Mouse (Mus musculus) adrenal gland, adult (tissue): ENCODE measurements around the gene Zcchc3.

Experiments used
- DNase-seq, 2 experiments: peaks; one replicate each; pipeline ENCODE4 v3.0.0; 2022 to 2023; ENCODE audit warnings: low spot score in 1 of 2; ENCODE audit not compliant: inconsistent age in 2 of 2

The Zcchc3 gene

DNA sequence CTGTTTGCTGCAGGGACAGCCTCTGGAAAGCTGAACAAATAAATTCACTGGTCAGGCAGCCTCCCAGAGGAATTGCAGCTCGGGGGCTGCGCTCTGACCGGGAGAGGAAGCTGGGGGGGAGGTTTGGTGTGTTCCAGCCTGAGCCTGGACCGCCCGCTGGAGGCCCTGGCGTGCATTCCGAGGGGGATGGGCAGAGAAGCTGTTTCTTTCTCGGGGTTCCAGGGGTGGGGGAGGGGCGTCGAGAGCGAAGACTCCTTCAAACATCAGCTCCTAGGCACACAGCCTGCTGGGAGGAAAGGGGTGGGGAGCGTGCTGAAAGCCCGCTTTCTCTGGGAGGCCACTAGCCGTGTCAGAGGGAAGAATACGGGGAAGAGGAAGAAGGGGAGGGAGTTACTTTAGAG, 3.9 kb downstream of the Zcchc3 start:
- peak; percentile 60 to 76 for DNase-seq

DNA sequence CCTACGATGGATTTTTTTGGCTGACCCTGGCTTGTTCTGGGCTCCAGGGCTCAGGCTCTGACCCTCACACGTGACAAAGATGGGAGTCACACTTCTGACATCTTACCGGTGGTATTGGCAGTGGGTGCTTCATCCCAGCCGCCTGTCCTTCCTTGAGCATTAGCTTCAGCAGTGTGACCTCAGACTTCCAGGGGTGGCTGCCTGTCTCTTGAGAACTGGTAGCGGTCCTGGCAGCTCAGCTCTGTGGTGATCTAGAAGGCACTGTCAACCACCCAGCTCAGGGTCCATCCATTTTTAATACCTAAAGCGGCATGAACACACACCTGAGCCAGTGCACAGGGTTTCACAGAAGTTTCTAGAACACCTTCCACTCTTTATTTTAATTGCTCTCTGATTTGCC, 5.0 kb downstream of the Zcchc3 start:
- DNase-seq = no peak

DNA sequence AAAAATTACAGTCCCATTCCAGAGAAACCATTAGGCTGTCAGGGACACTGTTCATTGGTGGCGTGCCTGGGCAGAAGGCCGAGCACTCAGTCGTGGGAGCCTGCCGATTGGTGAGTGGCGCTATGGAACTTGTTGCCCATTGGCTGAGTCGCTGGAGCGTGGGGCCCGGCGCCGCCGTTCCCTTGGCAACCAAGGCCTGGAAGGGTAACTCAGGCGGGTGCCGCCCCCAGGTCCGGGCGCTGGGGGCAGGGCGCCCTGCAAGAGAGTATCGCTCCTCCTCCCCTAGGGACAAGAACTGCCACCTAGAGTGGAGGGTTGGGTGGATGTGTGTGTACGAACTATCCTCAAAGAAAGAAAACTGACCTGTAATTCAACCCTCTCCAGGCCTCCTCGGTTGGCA, 8.7 kb downstream of the Zcchc3 start:
- DNase-seq = peak; percentile 97 to 98

DNA sequence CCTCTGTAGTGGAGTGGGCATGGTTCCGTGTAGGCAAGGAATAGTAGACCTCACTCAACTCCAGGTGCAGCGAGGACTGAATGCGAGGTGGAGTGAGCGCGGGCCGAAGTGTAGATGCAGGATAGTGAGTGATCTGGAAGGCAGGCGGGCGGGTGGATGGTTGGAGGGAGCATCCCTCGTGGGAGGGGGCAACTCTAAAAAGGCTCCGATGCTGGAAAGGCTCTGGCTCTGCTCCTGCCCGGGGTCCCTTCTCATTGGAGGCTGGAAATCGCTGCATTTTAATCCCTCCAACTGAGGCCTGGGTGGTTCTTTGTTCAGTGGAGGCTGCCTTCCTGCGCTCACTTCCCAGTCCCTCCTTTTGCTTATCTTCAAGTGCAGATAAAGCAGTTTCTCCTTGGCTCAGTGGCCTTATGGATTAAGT, 15.7 kb downstream of the Zcchc3 start:
- DNase-seq = no peak

DNA sequence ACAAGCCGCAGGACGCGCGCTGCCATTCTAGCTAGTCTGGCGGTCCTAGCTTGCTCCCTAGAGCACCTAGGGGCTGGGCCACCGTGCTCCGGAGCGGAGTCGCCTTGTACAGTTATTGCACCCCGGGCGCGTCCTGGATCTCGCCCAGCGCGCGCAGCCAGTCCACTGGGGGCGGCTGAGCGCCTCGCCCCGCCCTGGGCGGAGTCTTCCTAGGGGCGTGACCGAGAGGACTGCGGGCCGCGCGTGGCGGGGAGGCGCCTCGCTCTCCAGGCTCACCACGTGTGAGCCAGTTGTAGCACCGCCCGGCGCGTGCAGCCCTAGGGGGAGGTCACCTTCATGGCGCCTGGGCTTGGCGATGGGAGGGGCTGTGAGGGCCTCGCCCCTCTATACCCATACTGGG, 16.1 kb downstream of the Zcchc3 start:
- peak; percentile 96 to 98 for DNase-seq

DNA sequence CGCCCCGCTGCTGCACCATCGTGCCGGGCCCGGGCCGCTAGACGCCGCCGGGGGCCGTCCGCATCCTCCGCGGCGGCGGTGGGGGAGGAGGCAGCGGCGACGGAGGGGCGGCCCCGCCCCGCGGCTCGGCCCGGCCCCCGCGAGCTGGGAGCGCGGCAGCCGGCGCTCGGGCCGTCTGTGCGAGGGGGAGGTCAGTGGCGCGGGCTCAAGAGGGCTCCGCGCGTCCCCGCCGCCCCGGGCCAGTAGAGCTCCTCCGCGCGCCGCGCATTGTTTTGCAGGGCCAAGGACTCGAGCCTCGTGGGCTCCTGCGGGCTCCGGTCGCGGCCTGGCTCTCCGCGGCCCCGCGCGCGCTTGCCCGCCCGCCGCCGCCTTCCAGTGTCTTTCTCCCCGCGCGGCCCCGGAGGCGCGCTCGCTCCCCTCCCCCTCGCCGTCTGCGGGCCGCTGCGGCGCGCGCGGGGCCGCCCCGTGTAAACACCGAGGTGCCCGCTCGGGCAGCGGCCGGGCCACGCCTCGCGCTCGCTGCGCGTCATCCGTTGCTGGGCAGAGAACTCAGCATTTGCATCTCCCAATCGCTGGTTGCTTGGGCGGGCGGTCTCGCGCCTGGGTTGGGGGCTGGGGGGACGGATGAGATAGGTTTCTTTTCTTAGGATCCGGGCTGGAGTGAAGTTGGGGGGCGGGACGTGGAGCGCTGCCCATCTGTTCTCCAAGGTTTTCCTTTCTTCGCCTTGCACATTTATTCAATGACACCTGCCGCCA, 17.0 kb downstream of the Zcchc3 start, which contains the start of gene Sox12:
Gene Sox12, minus strand, starts transcription at position 384 of the 756 bp plus-strand sequence.
- DNase-seq = peak; percentile 96 to 98

DNA sequence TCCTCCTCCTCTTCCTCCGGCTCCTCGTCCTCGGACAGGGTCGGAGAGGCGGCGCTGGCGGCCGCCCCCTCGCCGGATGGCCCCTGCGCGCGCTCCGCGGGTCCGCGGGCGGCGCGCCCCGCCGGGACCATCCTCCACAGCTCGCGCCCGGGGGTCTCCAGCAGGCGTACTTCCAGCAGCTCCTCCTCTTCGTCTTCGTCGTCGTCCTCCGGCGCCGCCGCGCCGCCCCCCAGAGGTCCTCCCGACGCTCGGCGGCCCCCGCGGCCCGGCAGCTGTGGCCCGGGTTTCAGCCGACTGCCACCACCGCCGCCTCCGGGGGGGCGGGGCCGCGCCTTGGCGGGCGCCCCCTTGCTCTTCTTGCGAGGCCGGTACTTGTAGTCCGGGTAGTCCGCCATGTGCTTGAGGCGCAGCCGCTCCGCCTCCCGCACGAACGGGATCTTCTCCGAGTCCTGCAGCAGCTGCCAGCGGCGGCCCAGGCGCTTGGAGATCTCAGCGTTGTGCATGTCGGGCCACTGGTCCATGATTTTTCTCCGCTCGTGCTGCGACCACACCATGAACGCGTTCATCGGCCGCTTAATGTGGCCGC, 17.7 kb downstream of the Zcchc3 start:
- peak; percentile 89 to 92 for DNase-seq

DNA sequence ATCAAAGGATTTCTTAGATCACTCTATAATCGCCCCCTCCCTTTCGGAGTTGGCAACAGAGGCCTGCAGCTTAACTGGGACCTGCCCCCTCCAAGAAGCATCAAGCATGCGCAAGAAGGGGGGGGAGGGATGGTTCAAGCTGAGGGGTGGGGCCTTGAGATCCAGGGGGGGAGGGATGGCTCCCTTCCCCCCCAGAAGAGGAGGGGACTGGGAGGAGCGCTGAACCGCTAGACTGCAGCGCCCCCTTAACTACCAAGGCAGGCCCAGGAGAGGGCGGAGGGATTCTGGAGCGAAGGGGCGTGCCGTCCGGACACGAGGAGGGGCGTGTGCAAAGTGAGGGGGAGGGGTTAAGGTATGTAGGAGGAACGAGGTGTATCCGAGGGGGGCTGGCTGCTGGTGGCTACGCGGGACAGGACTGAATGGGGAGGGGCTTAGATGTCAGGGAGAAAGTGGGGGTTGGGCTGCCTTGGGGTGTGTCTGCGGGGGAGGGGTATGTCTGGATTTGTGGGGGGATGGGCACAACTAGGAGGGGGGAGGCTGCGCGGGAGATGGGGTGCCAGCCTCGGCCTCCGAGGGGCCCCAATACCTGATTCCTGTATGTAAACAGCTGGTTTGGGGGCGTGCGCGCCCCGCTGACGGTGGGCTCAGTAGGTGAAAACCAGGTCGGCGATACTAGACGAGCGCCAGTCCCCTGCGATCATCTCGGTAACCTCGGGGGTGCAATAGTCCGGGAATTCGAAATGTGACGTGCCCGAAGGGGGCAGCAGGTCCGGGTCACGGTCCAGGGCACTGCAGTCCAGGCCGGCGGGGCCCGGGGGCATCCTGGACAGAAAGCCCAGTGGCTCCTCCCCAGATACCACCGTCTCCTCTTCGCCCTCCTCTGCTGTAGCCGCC, 18.5 kb downstream of the Zcchc3 start:
- DNase-seq = peak; percentile 93 to 95

DNA sequence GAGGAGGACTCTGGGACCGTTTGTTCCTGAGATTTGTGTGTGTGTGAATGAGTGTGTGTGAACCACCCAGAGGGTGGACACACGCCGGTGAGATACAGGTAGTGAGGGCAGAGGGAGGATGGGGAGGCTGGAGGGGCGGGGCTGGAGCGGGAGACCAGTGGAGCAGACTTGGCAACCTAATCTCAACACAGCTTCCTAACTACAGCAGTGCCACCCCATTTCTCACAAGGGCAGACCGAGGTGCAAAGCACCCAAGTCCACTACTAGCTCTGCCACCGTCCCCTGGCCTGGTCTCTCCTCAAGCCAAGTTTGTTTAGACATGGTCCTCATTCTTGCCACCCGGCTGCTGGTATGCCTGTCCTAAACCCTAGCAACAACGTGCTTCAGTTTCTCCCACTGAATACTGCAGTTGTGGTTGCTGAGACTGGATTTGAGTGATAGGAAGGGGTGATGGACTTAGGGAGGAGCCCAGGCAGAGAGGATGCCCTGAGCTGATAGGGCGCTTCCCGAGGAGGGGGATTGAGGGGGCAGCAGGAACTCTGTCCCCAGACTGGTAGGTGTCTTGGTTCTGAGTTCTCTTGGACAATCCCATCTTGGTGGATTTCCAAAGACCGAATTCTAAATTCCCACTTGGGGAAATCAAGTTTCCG, 19.4 kb downstream of the Zcchc3 start:
- DNase-seq = peak in 1 of 2 experiments; percentile 75

DNA sequence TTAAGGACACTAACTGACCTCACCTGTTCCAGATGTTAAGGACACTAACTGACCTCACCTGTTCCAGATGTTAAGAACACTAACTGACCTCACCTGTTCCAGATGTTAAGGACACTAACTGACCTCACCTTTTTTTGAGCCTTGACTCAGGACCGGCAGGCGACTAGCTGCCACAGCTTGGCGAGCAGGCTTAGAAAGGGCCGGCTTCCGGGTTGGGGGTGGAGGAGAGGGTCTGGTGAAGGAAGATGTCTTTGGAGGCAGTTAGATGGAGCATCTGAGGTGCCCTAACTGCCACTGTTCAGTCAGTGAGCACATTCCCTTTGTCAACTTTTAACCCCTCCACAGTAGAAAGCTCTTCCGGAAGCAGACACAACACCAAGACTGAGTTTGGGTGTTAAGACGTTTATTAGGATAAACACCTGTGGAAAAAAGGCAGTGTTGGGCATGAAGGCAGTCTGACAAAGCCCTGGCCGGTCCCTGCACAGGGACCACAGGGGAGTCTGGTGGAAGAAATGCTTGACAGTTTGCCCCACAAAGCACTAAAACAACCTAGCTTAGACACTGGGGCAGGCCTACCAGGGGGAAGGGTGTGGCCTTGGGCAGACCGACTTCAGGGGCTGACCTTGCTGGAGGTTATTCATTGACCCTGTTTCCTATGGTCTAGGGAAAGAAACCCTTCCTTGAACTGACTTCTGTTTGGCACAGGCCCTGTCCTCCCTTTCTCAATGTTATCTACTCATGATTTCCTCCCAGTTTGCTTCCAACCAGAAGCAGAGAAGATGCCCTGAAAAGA, 21.4 kb downstream of the Zcchc3 start:
- peak in 1 of 2 experiments; percentile 72 for DNase-seq

DNA sequence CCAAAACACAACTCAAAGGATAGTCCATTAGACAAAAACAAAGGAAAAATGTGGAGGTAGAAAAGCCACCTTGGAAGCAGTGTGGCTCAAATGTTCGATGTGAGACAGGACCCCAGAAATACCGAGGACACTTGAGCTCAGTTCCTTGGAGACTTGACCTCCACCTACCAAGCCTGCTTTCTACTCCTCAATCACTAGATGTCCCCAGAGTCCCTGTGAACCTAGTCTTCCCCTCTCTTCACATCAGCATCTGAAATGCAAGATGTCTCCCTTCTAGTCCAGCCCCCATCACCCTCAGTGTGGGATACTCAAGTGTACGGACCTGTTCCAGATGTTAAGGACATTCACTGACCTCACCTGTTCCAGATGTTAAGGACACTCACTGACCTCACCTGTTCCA, 22.0 kb downstream of the Zcchc3 start:
- peak in 1 of 2 experiments; percentile 87 for DNase-seq

DNA sequence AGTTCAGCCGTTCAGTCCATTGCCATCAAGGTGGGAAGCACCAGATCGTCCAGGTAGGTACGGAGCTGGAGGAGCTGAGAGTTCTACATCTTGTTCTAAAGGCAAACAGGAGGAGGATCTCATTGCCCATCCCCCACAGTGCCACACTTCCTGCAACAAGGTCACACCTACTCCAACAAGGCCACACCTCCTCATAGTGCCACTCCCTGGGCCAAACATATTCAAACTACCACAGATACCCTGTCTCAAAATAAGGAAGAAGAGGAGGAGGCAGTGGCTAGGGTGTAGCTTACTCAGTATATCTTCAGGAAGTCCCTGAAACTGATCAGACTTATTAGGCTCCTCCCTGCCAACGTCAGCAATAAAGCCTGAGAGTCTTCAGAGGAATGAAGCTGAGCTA, 30.6 kb downstream of the Zcchc3 start:
- no peak for DNase-seq

DNA sequence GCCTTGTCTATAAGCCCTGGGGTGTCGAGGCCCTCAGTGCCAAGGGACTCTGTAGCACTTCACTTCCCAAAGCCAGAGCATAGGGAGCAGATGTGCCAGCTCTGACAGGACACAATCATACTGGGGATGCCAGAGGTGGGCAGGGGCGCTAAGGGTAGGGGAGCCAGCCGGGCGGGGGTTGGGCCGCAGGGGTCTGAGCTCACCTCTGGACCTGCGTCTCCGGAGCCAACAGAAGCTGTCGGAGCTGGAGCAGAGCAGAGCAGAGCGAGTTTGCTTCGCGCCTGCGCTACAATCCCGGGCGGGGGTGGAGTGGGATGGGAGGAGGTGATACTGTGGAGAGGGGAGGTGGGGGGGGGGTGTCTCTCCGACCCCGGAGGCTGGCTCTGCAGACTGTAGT, 38.5 kb downstream of the Zcchc3 start, which contains the start of gene Nrsn2:
Gene Nrsn2, minus strand, starts transcription at position 294 of the 397 bp plus-strand sequence.
- no peak for DNase-seq

DNA sequence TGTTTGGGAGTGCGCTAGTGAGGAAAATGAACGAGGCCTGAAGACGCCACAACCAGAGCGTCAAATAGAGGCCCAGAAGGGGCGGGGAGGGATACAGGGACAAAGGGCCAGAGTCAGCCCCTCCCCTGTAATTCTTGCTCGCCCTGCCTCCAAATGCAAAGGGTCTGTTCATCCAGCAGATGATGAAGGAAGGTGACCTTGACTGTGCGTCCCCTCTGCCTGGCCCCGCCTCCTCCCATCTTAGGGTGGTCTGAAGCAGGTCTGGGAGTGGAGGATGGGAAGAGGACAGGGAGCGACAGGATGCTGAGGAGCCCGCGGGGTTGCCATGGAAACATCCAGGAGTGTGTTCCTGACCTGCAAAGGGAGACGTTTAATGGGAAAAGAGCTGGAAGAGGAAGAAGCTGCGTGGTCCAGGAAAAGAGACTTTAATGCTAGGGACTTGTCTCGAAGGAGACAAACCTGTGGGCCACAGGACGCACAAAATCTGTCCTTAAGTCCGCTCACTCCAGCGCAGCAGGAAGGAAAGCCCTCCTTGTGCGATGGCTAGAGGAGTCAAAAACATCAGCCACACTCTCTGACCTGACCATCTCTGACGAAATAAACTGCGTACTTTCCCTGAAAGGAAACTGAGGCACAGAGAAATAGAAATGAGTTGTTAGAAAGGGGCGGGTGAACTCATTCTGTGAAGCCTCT, 39.0 kb downstream of the Zcchc3 start:
- DNase-seq = no peak

DNA sequence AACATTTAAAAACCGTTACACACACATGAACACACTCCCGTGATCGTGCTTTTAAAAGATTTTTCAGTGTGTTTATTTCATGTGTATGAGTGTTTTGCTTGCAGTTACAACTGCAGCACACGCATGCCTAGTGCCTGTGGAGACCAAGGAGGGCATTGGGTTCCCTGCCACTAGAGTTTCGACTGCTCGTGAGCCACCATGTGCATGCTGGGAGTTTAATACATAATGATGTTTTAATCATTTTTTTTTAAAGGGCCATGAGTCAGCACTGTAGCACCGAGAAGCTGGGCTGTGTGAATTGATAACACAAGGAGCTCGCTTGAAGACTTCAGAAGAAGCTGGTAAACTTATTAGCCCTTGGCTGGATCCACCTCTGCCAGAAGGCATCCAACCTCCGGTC, 41.3 kb downstream of the Zcchc3 start:
- DNase-seq = no peak

DNA sequence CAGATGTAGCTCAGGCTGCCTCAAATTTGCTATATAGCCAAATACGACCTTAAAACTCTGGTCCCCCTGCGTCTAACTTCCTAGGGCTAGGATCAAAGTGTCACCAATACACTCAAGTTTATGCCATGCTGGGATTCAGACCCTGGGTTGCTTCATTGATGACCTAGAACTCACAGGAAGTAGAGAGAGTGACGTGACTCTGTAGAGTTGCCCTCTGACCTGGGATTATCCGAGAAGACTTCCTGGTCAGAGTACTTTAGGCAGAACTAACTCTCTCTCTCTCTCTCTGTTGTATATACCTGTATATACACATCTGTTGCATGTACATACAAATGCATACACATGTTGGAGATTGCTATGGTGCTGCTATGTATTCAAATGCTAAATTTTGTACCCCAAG, 42.2 kb downstream of the Zcchc3 start:
- no peak for DNase-seq

DNA sequence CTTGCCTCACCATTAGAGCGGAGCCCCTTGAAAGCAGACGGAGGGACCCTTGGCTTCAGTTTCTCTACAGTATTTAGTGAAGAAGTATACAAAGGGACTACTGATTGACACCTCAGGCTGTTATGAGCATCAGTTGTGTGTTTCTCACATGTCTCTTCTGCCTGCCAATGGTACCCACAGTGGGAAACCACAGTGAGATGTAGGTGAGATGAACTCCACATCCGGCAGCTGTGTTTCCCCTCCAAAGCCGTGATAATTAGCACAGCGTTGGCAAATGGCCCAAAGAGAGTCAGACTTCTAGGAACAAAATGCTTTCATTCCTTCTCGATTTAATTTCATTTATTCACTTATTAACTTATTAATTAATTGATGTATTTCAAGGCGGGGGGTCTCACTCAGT, 42.7 kb downstream of the Zcchc3 start:
- DNase-seq = no peak

DNA sequence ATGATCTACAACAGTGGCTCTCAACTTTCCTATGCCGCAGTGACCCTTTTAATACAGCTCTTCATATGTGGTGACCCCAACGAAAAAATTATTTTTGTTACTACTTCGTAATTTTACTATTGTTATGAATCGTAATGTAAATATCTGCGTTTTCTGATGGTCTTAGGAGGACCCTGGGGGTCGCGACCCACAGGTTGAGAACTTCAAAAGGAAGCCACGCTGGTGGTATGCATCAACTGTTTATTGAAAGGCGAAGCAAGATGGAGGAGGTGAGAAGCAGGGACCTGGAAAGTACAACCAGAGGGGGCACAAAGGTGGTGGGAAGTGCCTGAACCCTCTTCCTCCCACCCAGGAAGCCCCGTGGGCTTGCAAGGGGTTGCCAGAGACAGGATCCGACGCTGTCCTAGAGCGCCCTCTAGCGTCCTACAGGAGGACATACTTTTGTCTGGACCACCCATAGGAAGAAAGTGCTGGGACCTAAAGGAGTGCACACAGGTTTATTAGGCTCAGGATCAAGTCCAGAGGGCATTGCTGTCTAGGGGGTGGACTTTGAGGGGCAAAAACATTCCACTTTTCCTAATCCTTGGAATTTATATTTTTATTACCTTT, 46.2 kb downstream of the Zcchc3 start:
- DNase-seq = peak in 1 of 2 experiments; percentile 82

DNA sequence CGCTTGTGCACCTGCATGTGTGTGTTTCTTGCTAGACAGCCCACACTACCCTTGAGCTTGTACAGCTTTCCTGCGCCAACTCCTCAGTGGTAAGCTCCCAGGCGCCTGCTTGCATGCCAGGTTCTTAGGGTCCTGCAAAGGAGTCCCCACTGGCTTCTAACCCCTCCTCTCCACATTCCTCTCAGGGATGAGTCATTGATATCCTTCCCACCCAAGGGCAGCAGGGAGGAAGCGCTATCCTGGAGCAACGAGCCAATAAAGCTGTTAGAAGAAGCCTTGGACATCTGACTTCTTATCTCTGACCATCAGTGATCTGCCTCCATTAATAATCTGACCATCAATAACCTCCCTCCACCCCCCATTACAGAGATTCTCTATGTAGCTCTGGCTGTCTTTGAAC, 46.9 kb downstream of the Zcchc3 start:
- peak; percentile 56 to 79 for DNase-seq
